Mouse (Mus musculus) spleen, postnatal 36 days (tissue): Measurements from ENCODE around the gene Capzb.

Experiments used
- DNase-seq, 2 experiments: peaks; one replicate each; pipeline ENCODE4 v3.0.0; 2022; ENCODE audit warnings: low spot score in 2 of 2, mixed read lengths in 1 of 2

Capzb gene

DNA sequence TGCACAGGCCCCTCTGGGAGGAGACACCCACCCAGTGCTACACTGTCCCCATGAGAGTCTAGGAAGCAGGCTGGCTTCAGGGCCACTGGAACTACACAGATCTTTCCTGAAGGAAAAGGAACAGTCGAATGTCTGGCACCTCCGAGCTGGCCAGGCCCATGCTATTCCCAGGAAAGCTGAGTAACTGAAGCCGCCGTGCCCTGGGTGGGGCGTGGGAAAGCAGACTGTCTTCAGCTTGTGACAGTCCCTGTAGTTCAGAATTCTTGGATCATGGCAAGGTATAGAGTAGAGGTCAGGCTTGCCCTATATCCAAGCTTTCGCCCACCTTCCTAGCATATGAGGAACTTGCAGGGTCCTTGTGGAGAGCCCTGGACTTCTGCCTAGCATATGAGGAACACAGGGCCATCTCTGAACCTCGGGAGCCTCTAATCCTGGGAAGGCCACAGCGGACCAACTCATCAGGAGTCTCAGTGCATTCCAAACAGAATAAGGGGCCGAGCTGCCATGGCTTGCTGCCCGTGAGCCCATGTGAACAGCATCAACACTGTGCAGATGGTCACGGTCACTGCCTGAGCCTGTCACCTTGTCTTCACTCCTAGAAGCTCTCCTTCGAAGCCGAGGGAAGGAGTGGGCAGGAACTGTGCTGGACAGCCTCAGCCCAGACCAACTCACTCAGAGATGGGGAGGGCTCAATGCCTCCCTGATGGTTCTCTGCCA, 73.2 kb downstream of the Capzb start:
- DNase-seq = no peak

DNA sequence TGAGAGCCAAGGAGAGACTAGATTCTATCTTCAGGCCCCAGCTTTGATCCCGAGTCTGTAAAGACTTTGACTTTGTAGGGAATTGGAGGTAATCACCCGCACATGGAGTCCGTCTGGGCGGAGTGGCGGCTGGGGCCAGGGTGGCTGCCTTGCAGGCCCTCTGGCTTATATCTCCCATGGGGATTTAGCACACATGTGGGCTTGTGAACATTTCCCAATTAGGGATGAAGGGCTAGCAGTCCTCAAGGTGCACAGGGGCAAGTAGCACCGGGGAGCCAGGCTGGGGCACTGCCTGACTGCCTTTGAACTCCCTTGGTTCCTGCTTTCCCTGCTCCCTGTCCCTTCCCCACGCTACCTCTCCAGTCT, 73.8 kb downstream of the Capzb start:
- no peak for DNase-seq

DNA sequence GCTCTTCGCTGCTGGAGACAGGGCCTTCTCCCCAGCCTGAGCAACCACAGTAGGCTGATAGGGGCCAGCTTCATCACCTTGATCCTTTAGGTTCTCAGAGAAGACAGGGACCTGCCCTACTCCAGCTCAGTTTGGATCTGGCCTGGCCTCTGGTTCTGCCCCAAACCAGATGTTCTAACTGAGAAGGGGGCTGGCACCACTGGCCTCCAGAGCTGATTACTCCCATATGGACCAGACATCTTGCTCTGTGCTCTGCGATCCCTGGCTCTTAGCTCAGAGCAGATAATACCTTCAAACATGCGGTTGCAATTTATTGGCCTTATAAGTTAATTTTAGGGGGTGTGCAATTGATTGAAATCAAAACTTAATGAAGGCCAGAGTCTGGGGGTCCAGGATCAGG, 74.6 kb downstream of the Capzb start:
- DNase-seq = no peak

DNA sequence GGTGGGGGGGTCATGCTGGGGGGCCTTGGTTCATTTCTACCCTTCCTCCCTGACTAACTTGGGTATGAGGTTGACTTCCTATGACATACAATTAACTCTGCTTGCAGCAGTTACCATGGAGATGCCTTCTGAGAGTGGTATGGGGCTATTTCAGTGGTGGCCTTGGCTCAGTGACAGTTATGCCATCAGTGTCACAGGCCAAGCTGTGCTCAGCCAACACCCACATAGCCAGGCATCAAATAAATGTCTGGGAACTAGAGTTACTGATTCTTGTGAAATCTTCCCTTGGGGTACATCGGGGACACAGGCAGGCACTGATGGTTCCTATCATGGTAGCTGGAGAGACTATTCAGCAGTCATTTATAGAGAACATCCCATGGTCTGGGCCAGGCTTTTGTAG, 75.5 kb downstream of the Capzb start:
- DNase-seq = no peak

DNA sequence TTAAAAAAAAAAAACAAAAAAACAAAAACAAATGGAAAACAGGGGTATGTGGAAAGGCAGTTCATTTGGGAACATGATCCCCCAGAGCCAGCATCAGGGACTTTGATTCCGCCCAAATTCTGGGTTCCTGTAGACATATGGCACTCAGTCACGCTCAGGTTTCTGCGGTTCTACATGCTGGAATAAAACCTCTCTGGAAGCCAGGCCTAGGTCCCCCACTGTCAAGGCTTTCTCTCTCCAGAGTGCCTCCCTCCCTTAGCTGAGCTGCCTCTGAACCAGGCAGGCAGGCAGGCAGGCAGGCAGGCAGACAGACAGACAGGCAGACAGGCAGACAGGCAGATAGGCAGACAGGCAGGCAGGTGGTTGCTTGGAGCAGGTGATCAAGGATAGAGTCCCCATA, 77.5 kb downstream of the Capzb start:
- DNase-seq = no peak

DNA sequence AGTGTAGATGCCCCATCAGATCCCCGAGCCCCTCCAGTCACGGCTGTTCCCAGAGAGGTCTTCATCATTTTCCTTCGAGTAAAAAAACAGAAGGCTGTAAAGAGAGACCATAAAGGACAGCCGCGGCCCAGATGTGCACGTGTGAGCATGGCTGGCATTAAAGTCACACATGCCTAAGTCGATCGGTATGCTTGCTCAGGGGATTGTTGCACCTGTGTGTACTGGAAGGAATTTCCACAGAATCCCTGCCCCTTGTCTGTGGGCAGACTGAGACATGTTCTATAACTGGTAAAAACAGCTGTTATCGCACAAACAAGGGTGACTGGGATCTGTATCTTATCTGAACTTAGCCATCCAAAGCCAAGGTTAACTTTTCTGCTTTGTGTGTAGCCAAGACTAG, 78.9 kb downstream of the Capzb start:
- DNase-seq = no peak

DNA sequence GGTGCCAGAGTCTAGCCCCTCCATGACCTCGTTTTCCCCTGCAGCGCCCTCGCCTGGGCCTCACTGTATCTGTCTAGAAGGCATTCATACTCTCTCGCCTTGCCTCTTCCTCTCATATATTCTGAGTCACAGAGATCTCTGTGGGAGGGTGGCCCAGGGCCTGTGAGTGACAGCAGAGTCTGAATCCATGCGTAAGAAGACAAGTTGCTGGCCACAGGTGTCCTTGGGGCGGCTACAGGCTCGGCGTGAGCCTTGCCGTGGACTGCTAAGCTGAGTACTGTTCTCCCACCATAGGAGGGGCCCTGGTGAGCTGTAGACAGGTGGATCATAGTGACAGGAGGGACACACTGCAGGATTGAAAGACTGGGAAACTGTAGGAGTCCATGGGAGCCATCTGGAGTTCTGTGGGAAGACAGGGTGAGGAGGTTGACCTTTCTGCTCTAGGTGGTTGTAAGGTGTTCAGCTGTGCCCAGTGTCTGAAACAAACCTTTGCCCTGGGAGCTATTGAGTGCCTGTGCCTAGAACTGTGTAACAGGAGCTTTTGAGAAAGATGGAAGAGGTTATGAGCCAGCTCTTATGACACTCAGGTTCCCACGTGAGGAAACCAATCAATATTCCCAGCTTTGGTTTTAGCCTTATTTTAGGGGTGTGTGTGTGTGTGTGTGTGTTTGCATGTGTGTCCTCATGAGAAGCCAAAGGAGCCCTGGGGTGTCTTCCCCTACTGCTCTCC, 80.4 kb downstream of the Capzb start:
- no peak for DNase-seq

DNA sequence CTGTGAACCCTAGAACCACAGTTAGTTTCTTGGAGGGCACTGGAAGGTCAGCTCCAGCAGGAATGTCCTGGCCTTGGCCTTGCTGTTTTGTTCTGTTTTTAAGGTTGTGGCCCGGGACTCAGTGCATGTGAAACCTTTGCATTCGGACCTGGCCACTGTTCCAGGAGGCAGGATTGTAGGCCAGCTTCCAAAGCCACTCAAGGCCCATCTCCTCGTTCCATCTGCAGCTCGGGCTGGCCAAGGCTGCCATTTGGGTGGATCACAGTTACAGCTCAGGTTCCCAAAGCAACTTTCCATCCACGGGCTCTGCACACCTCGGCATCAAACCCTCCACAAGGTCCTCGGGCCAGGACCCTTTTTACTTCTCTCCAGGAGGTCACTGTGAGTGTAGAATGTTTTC, 81.9 kb downstream of the Capzb start:
- no peak for DNase-seq

DNA sequence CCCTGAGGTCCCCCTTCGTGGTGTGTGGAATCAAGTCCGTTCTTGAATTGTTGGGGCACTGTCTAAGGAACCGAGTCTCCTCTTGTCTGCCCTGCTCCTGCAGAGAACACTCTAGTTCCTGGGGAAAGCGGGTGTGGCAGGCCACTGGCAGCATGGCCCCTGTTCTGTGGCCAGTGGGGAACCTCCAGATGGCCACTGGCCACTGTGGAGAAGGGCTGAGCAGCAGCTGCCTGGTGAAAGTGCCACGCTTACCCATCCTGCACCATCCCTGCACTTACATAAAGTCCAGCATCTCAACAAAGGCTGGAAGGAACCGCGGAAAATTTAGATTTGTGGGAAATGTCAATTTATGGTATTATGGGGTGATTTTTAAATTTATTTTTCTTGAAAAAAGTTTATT, 83.7 kb downstream of the Capzb start:
- DNase-seq = no peak

DNA sequence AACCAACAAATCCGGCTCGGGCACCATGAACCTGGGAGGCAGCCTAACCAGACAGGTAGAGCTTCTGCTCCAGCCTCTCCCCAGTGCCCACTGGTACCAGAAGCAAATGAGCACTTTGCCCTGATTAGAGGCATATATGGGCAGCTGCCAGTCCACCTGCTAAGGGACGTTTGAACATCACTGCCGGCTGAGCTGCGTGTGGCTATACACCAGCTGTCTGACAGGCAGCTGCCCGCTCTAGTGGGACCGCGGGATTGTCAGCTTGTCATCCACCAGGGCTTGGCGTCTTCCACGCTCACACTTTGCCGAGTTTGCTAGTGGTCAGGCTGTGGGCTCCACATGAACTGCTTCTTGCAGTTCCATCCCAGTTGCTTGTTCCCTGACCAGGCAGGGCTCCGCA, 87.8 kb downstream of the Capzb start:
- no peak for DNase-seq

DNA sequence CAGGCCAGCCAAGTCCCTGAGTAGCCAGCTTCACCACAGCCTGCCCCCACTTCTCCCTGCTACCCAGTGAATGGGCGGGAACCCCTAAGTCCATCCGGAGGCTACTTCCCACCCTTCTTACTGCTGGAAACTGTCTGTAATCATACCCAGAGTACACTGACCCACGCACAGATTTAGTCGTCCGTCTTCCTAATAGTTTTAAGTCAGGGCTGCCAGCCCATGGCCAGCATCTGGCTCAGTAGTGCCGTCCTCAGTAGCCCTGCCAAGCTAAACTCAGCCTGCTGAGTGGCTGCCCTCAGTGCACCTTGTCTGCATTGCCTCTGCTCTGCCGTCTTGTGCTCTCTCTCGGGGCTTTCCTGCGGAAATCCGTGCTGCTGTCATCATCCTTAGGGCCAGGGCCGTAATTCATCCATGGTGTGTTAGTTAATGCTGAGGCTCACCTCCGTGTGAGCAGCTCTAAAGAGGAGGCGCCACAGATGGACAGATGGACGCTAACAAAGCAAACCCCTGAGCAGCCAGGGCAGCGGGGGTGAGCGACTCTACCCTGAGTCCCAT, 89.2 kb downstream of the Capzb start:
- no peak for DNase-seq

DNA sequence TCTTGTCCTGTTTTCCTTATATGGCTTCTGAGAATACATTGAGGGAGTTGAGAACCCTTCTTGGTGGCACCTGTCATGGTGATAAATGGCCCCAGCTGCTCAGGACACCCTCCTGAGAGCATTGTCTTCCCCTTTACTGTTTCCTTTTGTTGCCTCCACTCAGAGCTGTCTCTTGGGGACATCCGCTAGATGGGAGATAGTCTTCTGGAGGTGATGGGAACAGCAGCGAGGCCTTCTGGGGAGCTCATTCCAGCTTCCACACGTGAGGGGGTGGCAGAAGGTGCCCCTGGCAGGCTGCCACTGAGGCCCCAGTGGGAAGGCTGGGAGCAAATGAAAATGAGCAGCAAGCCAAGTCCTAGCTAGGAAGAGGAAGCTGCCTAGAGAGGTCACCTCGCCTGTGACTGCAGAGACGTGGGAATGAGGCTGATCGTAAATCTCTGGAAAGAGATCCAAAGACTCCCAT, 90.3 kb downstream of the Capzb start:
- DNase-seq = no peak

DNA sequence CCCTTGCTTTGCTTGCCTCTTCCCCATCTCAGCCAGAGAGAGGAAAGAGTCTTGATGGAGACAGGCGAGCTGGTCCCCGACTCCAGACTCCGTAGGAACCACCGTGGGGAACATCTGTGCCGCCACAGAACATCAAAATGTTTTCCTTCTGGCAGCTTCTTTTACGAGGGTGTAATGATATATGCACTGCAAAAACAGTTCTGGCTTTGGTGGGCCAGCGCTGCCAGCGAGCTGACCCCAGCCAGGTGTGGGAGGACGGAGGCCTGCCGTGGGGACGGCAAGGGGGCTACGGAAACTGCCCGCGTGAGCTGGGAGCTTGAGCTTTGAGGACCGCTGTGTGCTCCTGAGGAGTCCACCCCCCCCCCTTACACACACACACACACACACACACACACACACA, 92.2 kb downstream of the Capzb start:
- DNase-seq = no peak

DNA sequence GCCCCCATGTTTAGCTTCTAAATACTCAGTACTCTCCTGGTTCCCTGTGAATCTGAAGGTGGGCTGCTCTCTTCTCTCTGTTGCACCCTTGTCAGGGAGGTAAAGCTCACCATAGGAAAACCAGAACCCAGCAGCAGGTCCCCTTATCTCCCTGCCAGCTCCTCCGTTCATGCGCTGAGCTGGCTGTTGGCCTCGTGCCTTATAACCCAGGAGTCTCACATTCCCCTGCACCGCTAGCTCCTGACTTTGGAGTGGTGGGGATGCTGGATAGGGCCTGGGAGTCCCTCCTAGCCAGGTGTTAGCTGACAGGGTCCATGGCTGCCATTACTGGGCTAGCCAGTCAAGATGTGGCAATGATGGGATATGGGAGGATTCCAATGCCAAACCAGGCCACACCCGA, 93.5 kb downstream of the Capzb start:
- DNase-seq = no peak

DNA sequence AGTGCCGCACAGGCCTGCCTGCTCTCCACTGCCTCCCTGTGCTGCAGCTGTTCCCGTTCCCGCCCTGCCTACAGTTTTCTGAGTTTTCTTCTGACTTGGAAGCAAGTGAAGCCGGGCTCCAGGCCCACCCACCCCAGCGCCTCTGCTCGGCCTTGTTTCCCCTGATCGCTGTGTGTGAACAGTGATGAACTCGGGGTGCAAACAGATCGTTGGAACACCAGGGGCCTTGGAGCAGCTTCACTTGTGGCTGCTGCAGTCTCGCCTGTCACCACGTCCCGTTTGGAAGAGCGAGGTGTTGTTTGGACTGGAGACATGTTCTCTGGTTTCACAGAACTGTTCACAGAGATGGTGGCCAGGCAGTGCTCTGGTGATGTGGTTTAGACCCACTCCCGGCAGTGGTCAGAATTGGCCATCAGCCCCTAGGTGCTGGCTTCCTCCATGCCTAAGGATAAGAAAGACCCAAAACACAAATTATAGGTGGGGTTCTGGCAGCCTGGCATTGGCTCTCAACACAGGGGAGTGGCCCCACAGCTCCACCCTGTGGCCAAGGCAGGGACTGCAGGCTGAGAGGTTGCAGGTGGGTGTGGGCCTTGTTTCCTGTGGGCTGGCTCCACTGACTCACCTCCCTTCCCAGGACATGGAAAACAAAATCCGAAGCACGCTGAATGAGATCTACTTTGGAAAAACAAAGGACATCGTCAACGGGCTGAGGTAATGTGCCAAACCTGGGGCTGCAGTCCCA, 94.6 kb downstream of the Capzb start:
- peak; percentile 67 for DNase-seq

DNA sequence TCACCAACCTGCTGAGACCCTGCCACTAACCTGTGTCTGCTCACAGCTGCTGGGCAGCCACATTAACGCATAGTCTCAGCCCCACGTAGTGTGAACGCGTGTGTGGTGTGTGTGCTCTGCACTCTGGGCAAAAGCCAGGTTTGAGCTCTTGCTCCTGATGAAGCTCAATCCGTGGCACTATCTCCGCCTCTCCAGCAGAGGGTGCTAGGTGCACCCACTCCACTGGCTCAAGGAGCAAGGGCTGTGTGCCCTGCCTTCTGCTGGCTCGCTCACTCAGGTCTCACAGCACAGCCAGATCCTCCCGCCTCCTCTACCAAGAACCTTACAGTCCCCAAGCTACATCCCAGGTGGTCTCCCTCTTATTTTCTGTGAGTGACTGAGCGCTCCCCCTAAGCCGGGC, 96.3 kb downstream of the Capzb start:
- DNase-seq = peak; percentile 42 to 47

DNA sequence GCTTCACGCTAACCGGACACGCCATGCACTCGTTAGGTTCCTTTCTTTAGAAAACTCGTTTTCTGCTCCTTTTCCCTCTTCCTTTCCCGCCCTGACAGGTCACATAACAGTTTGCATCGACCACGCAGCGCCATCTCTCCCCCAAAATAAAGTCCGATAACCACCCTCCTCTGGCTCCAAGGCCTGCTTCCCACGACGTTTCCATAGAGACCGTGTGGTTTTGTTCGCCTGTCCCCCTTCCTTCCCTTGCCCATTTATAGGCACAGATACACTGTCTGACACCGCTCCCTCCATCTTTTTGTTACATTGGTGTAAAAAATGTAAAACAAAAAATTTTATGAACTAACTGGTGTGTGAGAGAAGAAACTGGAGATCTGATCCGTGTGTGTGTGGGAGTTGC, 98.4 kb downstream of the Capzb start:
- no peak for DNase-seq

DNA sequence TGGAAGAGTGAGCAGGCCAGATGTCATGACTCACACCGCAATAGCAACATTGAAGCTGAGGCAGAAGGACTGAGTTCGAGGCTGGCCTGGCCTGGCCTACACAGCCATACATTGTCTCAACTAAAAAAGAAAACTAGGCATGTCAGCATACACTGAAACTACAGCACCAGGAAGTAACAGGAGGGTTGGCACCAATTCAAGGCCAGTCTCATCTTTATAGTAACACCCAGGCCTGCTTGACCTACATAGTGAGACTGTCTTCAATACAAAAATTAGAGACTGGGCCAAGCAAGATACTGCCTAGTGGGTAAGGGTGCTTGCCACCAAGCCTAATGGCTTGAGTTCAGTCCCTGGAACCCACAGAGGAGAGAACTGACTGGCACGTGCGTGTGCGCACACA, 99.3 kb downstream of the Capzb start:
- no peak for DNase-seq

DNA sequence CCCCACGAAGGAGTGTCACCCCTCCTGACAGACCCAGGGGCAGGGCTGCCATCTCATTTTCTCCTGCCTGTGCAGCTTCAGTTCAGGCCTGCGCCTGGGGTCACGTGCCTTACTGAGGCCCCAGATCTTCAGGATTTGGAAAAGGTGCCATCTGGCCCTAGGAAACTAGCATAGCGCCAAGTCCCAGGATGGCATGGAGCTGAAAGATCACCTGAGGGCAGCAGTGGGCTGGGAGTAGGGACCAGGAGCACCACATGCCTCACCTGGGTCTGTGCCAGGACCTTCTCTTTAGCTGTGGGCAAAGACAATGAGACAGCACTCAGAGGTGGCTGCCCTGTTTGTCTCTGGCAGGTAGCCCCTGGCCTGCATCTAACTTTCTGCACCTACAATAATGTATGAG, 104.9 kb downstream of the Capzb start:
- DNase-seq = no peak

DNA sequence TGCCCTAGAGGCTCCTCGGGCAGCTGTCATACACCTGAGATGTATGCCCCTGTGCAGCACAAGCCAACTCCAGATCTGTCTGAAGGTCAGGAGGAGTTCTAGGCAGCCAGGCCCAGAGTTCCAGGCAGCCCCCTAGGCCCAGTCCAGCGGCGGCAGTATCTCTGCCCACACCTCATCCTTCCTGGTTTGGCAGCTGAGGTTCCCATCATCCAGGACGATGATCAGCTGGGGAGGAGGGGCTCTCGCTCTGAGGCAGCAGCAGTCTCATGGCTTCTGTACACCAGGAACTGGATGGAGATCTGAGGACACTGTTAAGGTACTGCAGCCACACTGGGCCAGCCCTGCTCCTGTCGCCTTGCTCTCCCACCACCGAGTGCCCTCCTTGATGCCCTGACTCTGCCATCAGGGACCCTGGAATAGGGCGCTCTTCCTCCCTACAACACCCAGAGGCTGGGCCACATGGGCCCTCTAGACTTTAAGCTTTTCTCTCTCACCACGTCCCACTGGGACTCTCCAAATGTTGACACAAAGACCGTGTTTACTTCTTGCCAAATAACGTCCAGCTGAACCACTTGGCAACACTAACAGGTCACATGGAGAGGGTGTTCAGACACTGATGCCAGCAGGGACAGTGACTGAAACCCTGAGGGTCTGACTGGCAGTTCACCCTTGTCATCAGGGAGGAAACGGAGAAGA, 106.1 kb downstream of the Capzb start:
- no peak for DNase-seq

DNA sequence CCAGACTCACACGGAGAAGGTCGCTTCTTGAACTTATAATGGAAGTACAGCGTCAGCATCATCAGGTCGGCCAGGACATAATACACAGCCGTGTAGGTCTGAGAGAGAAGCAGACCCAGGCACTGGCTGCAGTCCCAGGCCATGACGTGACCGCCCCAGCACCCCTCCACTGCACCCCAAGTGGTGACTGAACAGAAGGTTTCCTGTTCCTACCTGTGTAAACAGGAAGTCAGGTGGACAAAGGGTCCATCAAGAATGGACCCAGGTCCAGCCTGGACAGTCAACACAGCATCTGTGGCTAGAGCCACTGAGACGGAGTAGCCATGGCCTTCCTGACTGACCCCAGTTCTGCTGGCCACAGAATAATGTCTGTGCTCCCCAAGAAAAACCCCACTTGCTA, 109.1 kb downstream of the Capzb start:
- no peak for DNase-seq

DNA sequence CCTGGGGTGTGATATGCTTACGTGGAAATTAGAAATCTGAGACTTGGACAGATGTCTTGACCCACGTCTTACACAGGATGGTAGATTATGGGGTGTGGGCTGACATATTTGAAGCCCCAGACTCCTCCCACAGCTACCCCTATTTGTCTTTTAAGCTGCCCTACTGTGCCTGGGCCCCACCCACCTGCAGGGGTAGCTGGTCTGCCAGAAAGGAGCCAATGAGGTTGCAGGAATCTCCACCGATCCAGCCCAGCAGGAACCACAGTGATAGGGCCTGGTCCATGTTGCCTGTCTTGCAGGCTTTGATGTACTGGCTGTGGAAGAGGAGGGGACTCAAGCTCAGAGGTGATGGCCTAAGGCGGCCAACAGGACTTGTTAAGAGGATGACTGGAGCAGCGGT, 109.5 kb downstream of the Capzb start:
- DNase-seq = no peak
